Mouse (Mus musculus) lung, adult 10 weeks (tissue): Measurements from ENCODE around the gene Tnfaip8l3. TPM values are rescaled to one million over a fixed set of nuclear protein-coding genes. Genes with fewer than 3 reads are reported as not detected.

Experiments used
- polyA plus RNA-seq: library from polyadenylated mRNA; stranded (reverse); fragments of 350-450 nt; fragmentation: Illumina TruSeq; extraction: RNeasy Lipid Tissue Mini Kit (QIAGEN cat#74804); gene quantifications from one replicate; pipeline ENCODE4 v1.2.3, GENCODE M21; 2014; ENCODE audit warnings: low read depth, low replicate concordance; ENCODE audit not compliant: insufficient read depth

Tnfaip8l3 gene
- 1.7 TPM for polyA plus RNA-seq

DNA sequence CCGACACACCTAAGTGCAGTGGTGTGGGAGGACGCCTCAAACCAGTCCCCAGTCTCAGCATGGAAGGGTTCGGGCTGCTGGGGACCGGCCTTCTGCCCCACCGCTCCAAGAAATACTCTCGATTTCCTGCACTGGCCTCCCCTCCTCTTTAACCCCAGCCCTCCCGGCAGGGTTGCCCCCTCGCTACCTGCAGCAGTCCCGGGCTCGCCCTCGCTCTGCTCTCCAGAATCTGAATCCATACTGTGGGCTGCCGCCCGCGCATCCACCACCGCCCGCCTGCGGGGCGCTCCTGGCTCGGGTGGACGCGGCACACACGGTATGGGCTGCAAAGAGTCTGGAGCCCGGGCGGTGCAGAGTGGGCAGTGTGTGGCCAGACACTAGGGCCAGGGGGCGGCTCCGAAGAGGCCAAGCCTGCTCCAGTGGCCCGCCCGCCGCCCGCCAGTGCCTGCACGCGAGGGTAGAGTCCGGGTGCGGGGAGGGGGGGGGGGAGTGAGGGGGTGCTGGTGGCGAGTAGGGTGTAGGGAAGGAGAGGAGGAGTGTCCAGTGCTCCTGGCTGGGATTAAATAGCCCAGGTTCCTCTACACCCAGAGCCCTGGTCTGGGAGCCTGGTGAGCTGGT lies at the start of gene Tnfaip8l3:
TSS of gene Tnfaip8l3 (minus strand) at position 357 of the 618 bp plus-strand sequence.

GRCm38 (mm10) chr9:53975122-53975518 lies 93.1 kb downstream of the Tnfaip8l3 start, which contains the start of gene Elmod1:
Gene Elmod1 (minus strand): TSS chr9:53975301.

Other genes with a start within 250 kb of the Tnfaip8l3 start
- 41.8 TPM for gene Sln, start 218.2 kb downstream of the Tnfaip8l3 start, polyA plus RNA-seq
- 4.1 TPM for gene Elmod1, start 93.1 kb downstream of the Tnfaip8l3 start, polyA plus RNA-seq
- gene Cyp19a1, start 199.7 kb upstream of the Tnfaip8l3 start, polyA plus RNA-seq, result not detected
- not detected for gene Gldn, start 218.1 kb upstream of the Tnfaip8l3 start, polyA plus RNA-seq